ENCODE assay signal across 10 mouse cellular contexts in genomic region chr13:52085110-52085509, GRCm38 (mm10).
A peak's percentile ranks its signal among the peaks of the same experiment; 100 is the strongest.
DNase-seq lines count a peak whose midpoint lies in the region; ATAC-seq and TF ChIP-seq lines count a peak whose summit lies in the region.
"Had no signal": no experiment of that assay in that cellular context is flagged by ENCODE, and none has a peak within 500 bp of the region (broad histone marks: within the 10 kb centered on the region; RNA-seq: fewer than 3 reads in every experiment).

No protein-coding gene starts in this region.

- H3K9ac ChIP-seq in liver, embryonic 11.5 days (ENCODE audit: low read depth, low read length): no peak overlapping the region
- H3K9ac ChIP-seq: midbrain, embryonic 12.5 days had no signal

- H3K27ac ChIP-seq in liver, embryonic 11.5 days (ENCODE audit: low read depth, low read length): no peak overlapping the region
- H3K27ac ChIP-seq in small intestine, adult 2 months (ENCODE audit: insufficient read depth, low read depth, low read length): peak overlapping the region; percentile 15; the same call in 1 of the 2 replicates
- H3K27ac ChIP-seq: hindbrain, postnatal 0 days; midbrain, embryonic 12.5 days had no signal

- no peak overlapping the region for H3K4me2 ChIP-seq in liver, embryonic 11.5 days
- H3K4me2 ChIP-seq: midbrain, embryonic 12.5 days had no signal

- 14% methylated on average over 3 of the region's 3 CpGs for WGBS in liver, embryonic 11.5 days
- WGBS in small intestine, adult 2 months: 39% methylated on average over 3 of the region's 3 CpGs

- H3K36me3 ChIP-seq in liver, embryonic 11.5 days (ENCODE audit: control insufficient read depth, insufficient read depth, low read length): no peaks in the 10 kb centered on the region
- no peaks in the 10 kb centered on the region for H3K36me3 ChIP-seq in small intestine, adult 2 months (ENCODE audit: control insufficient read depth, insufficient read depth, low read length)
- H3K36me3 ChIP-seq: midbrain, embryonic 12.5 days had no signal

- H3K4me3 ChIP-seq in liver, embryonic 11.5 days (ENCODE audit: low read depth, low read length): no peak overlapping the region
- H3K4me3 ChIP-seq in small intestine, adult 2 months (ENCODE audit: low read depth, low read length): no peak overlapping the region
- H3K4me3 ChIP-seq: midbrain, embryonic 12.5 days had no signal

- no peaks in the 10 kb centered on the region for H3K9me3 ChIP-seq in liver, embryonic 11.5 days (ENCODE audit: control insufficient read depth, low read length)
- H3K9me3 ChIP-seq: midbrain, embryonic 12.5 days had no signal

- peaks cover 6% of the 10 kb centered on the region for H3K4me1 ChIP-seq in liver, embryonic 11.5 days (replicated peaks; ENCODE audit: control insufficient read depth, insufficient read depth, low read length)
- H3K4me1 ChIP-seq in small intestine, adult 2 months (ENCODE audit: control insufficient read depth, insufficient read depth, insufficient read length, low read length): peaks cover 5% of the 10 kb centered on the region; the same call in 1 of the 2 replicates
- H3K4me1 ChIP-seq: midbrain, embryonic 12.5 days had no signal

- TF ChIP-seq CTCF in small intestine, adult 2 months (IDR thresholded peaks at IDR 0.05; ENCODE audit: extremely low read depth, insufficient read length, insufficient replicate concordance, low read depth, low read length): no peak

- H3K27me3 ChIP-seq in liver, embryonic 11.5 days (replicated peaks; ENCODE audit: control insufficient read depth, insufficient read depth, low read length): no peaks in the 10 kb centered on the region
- no peaks in the 10 kb centered on the region for H3K27me3 ChIP-seq in small intestine, adult 2 months (ENCODE audit: control insufficient read depth, insufficient read depth, low read length)

- ATAC-seq in common myeloid progenitor, adult 5-6 weeks (replicated peaks; ENCODE audit: low read depth, poor library complexity, severe bottlenecking): peak; percentile 78
- ATAC-seq in liver, embryonic 11.5 days (replicated peaks; ENCODE audit: low FRiP score): peak; percentile 41; the same call in 1 of the 2 replicates
- ATAC-seq: hindbrain, postnatal 0 days had no signal

- TF ChIP-seq POLR2A in small intestine, adult 2 months (IDR thresholded peaks at IDR 0.05; ENCODE audit: low read depth, low read length): no peak

- peak; percentile 38 to 41 for DNase-seq in spleen, adult 18-20 months
- DNase-seq in spleen, adult 12 weeks (ENCODE audit: low spot score): no peak
- no peak for DNase-seq in liver, embryonic 11.5 days (ENCODE audit: low spot score)
- no peak for DNase-seq in layer of hippocampus, adult 9-11 months
- DNase-seq in heart, adult 8-10 months (ENCODE audit: low spot score): no peak
- DNase-seq: gastrocnemius, postnatal 36 days had no signal

Comparison
In these comparisons a context has a peak if more than half of its experiments do, and no peak if none do; other contexts are left out.
1. DNase-seq: peak in spleen, adult 18-20 months (2 of 2); none in spleen, adult 12 weeks (single experiment), liver, embryonic 11.5 days (single experiment), layer of hippocampus, adult 9-11 months (single experiment) and heart, adult 8-10 months (single experiment).